Comparison of ENCODE assay signal across 8 mouse cellular contexts in genomic region chr6:100562719-100563551, GRCm38 (mm10).
DNase-seq lines count a peak whose midpoint lies in the region; ATAC-seq and TF ChIP-seq lines count a peak whose summit lies in the region.

No protein-coding gene starts in this region.

- peak overlapping the region; percentile 92 for H3K4me2 ChIP-seq in kidney, embryonic 15.5 days
- peak overlapping the region; percentile 97 for H3K4me2 ChIP-seq in midbrain, postnatal 0 days (ENCODE audit: low read depth, low read length, poor library complexity, severe bottlenecking)

- H3K4me3 ChIP-seq in kidney, embryonic 15.5 days (replicated peaks): peak overlapping the region; percentile 46
- peak overlapping the region; percentile 44 for H3K4me3 ChIP-seq in midbrain, postnatal 0 days (ENCODE audit: low read depth, low read length)

- ATAC-seq in kidney, embryonic 15.5 days (replicated peaks; ENCODE audit: low FRiP score): peak; percentile 67
- ATAC-seq in midbrain, postnatal 0 days (ENCODE audit: low FRiP score): peak; percentile 80

- peak; percentile 7 to 21 for DNase-seq in lung, adult 18-20 months
- DNase-seq in lung, postnatal 25 days (ENCODE audit: low spot score): no peak
- peak; percentile 82 to 88 for DNase-seq in cerebellum, postnatal 10 days
- DNase-seq in frontal cortex, postnatal 25 days (ENCODE audit: low spot score in 2 of 2): peak; percentile 27 to 40
- DNase-seq in liver: peak; percentile 33
- peak; percentile 72 for DNase-seq in midbrain, postnatal 0 days (ENCODE audit: low spot score)
- peak; percentile 47 to 66 for DNase-seq in thymus, postnatal 10 days (ENCODE audit: low spot score in 2 of 2)

- whole genome bisulfite sequencing in kidney, embryonic 15.5 days: under 1% methylated on average over 51 of the region's 51 CpGs
- whole genome bisulfite sequencing in midbrain, postnatal 0 days: under 1% methylated on average over 51 of the region's 51 CpGs

- peaks cover 78% of the 10 kb centered on the region for H3K27me3 ChIP-seq in kidney, embryonic 15.5 days
- 0 out of 2 replicates have a peak, but pooled peaks cover 4% of the 10 kb centered on the region for H3K27me3 ChIP-seq in midbrain, postnatal 0 days (ENCODE audit: insufficient read depth, low read length)

- H3K27ac ChIP-seq in kidney, embryonic 15.5 days: no peak overlapping the region
- peak overlapping the region; percentile 83 for H3K27ac ChIP-seq in midbrain, postnatal 0 days (ENCODE audit: low read depth, low read length)

- TF ChIP-seq CTCF in midbrain, postnatal 0 days (IDR thresholded peaks at IDR 0.05): no peak

- H3K9me3 ChIP-seq in kidney, embryonic 15.5 days (replicated peaks): no peaks in the 10 kb centered on the region
- no peaks in the 10 kb centered on the region for H3K9me3 ChIP-seq in midbrain, postnatal 0 days (ENCODE audit: low read length)

- H3K9ac ChIP-seq in kidney, embryonic 15.5 days: peak overlapping the region; percentile 42
- H3K9ac ChIP-seq in midbrain, postnatal 0 days (replicated peaks; ENCODE audit: low read length, poor library complexity, severe bottlenecking): peak overlapping the region; percentile 74

- no peaks in the 10 kb centered on the region for H3K36me3 ChIP-seq in kidney, embryonic 15.5 days
- H3K36me3 ChIP-seq in midbrain, postnatal 0 days (ENCODE audit: insufficient read depth, low read length): no peaks in the 10 kb centered on the region

- H3K4me1 ChIP-seq in kidney, embryonic 15.5 days: peaks cover 18% of the 10 kb centered on the region
- H3K4me1 ChIP-seq in midbrain, postnatal 0 days (ENCODE audit: insufficient read depth, low read length): 0 out of 2 replicates have a peak, but pooled peaks cover 3% of the 10 kb centered on the region
